Mouse (Mus musculus): ENCODE results near the gene Atxn7l1. TPM values are rescaled to one million over a fixed set of nuclear protein-coding genes. Genes with fewer than 3 reads are reported as not detected.

The Atxn7l1 gene
- total and polyA plus RNA-seq, 2 experiments from 2014 or later: 15.8 to 24.9 TPM

- Histone ChIP-seq H3K9ac (replicated peaks; ENCODE audit: low read length) (no peak overlapping the region), H3K4me2 (ENCODE audit: low read depth, low read length) (no peak overlapping the region), H3K27ac (no peak overlapping the region), H3K27me3 (ENCODE audit: insufficient read depth, low read length) (no peaks in the 10 kb centered on the region), H3K9me3 (ENCODE audit: low read length) (no peaks in the 10 kb centered on the region), H3K4me3 (ENCODE audit: low read length) (no peak overlapping the region), H3K4me1 (ENCODE audit: insufficient read depth, low read length) (peaks cover 13% of the 10 kb centered on the region), H3K36me3 (ENCODE audit: insufficient read depth, low read length) (no peaks in the 10 kb centered on the region)
- WGBS: 77% methylated on average over 9 of the region's 9 CpGs
- ATAC-seq (no peak), DNase-seq (ENCODE audit: low spot score) (no peak)
- no peak for TF ChIP-seq CTCF (IDR thresholded peaks at IDR 0.05; ENCODE audit: low read depth)
These were observed 25.4 kb downstream of the Atxn7l1 start for GRCm38 (mm10) chr12:33172926-33173325.

GRCm38 (mm10) chr12:33173720-33174141 is 26.2 kb downstream of the Atxn7l1 start:
- H3K4me2 ChIP-seq (ENCODE audit: low read depth, low read length): no peak overlapping the region
- WGBS: 89% methylated on average over 8 of the region's 8 CpGs
- H3K27ac ChIP-seq: no peak overlapping the region
- no peak for DNase-seq (ENCODE audit: low spot score)
- H3K36me3 ChIP-seq (ENCODE audit: insufficient read depth, low read length): no peaks in the 10 kb centered on the region
- ATAC-seq: no peak
- no peaks in the 10 kb centered on the region for H3K27me3 ChIP-seq (ENCODE audit: insufficient read depth, low read length)
- no peak overlapping the region for H3K9ac ChIP-seq (replicated peaks; ENCODE audit: low read length)
- no peak for TF ChIP-seq CTCF (IDR thresholded peaks at IDR 0.05; ENCODE audit: low read depth)
- peaks cover 13% of the 10 kb centered on the region for H3K4me1 ChIP-seq (ENCODE audit: insufficient read depth, low read length)
- no peak overlapping the region for H3K4me3 ChIP-seq (ENCODE audit: low read length)
- H3K9me3 ChIP-seq (ENCODE audit: low read length): no peaks in the 10 kb centered on the region

GRCm38 (mm10) chr12:33174171-33174570 is 26.7 kb downstream of the Atxn7l1 start:
- H3K36me3 ChIP-seq (ENCODE audit: insufficient read depth, low read length): no peaks in the 10 kb centered on the region
- H3K4me2 ChIP-seq (ENCODE audit: low read depth, low read length): no peak overlapping the region
- peaks cover 13% of the 10 kb centered on the region for H3K4me1 ChIP-seq (ENCODE audit: insufficient read depth, low read length)
- no peak overlapping the region for H3K4me3 ChIP-seq (ENCODE audit: low read length)
- 80% methylated on average over 7 of the region's 7 CpGs for WGBS
- H3K27me3 ChIP-seq (ENCODE audit: insufficient read depth, low read length): no peaks in the 10 kb centered on the region
- no peak for TF ChIP-seq CTCF (IDR thresholded peaks at IDR 0.05; ENCODE audit: low read depth)
- H3K9me3 ChIP-seq (ENCODE audit: low read length): no peaks in the 10 kb centered on the region
- DNase-seq (ENCODE audit: low spot score) (no peak), ATAC-seq (no peak)
- no peak overlapping the region for H3K27ac ChIP-seq
- H3K9ac ChIP-seq (replicated peaks; ENCODE audit: low read length): no peak overlapping the region

GRCm38 (mm10) chr12:33174675-33175357 is 27.3 kb downstream of the Atxn7l1 start:
- no peaks in the 10 kb centered on the region for H3K27me3 ChIP-seq (ENCODE audit: insufficient read depth, low read length)
- no peak overlapping the region for H3K4me3 ChIP-seq (ENCODE audit: low read length)
- no peak for DNase-seq (ENCODE audit: low spot score)
- no peak overlapping the region for H3K4me2 ChIP-seq (ENCODE audit: low read depth, low read length)
- TF ChIP-seq CTCF (IDR thresholded peaks at IDR 0.05; ENCODE audit: low read depth): no peak
- H3K4me1 ChIP-seq (ENCODE audit: insufficient read depth, low read length): peaks cover 13% of the 10 kb centered on the region
- no peak for ATAC-seq
- H3K9me3 ChIP-seq (ENCODE audit: low read length): no peaks in the 10 kb centered on the region
- 63% methylated on average over 10 of the region's 10 CpGs for WGBS
- H3K9ac ChIP-seq (replicated peaks; ENCODE audit: low read length): no peak overlapping the region
- H3K36me3 ChIP-seq (ENCODE audit: insufficient read depth, low read length): no peaks in the 10 kb centered on the region
- H3K27ac ChIP-seq: no peak overlapping the region

GRCm38 (mm10) chr12:33175621-33176554 is 28.4 kb downstream of the Atxn7l1 start:
- peak overlapping the region; percentile 10; the same call in 1 of the 2 replicates for H3K9ac ChIP-seq (replicated peaks; ENCODE audit: low read length)
- H3K36me3 ChIP-seq (ENCODE audit: insufficient read depth, low read length): no peaks in the 10 kb centered on the region
- DNase-seq (ENCODE audit: low spot score) (peak; percentile 42), ATAC-seq (0 out of 2 replicates have a peak, but pooled peaks have one; percentile 50)
- H3K27me3 ChIP-seq (ENCODE audit: insufficient read depth, low read length): no peaks in the 10 kb centered on the region
- H3K4me1 ChIP-seq (ENCODE audit: insufficient read depth, low read length): peaks cover 13% of the 10 kb centered on the region
- peak overlapping the region; percentile 15; the same call in 1 of the 2 replicates for H3K4me3 ChIP-seq (ENCODE audit: low read length)
- no peaks in the 10 kb centered on the region for H3K9me3 ChIP-seq (ENCODE audit: low read length)
- H3K27ac ChIP-seq: no peak overlapping the region
- WGBS: 9% methylated on average over 25 of the region's 25 CpGs
- peak overlapping the region; percentile 56 for H3K4me2 ChIP-seq (ENCODE audit: low read depth, low read length)
- TF ChIP-seq CTCF (IDR thresholded peaks at IDR 0.05; ENCODE audit: low read depth): no peak

- H3K9ac ChIP-seq (replicated peaks; ENCODE audit: low read length): peak overlapping the region; percentile 10; the same call in 1 of the 2 replicates
- TF ChIP-seq CTCF (IDR thresholded peaks at IDR 0.05; ENCODE audit: low read depth): no peak
- H3K4me2 ChIP-seq (ENCODE audit: low read depth, low read length): peak overlapping the region; percentile 56
- H3K4me3 ChIP-seq (ENCODE audit: low read length): no peak overlapping the region
- H3K36me3 ChIP-seq (ENCODE audit: insufficient read depth, low read length): no peaks in the 10 kb centered on the region
- H3K4me1 ChIP-seq (ENCODE audit: insufficient read depth, low read length): peaks cover 13% of the 10 kb centered on the region
- no peak overlapping the region for H3K27ac ChIP-seq
- H3K27me3 ChIP-seq (ENCODE audit: insufficient read depth, low read length): no peaks in the 10 kb centered on the region
- no peak for ATAC-seq
- no peaks in the 10 kb centered on the region for H3K9me3 ChIP-seq (ENCODE audit: low read length)
- DNase-seq (ENCODE audit: low spot score): peak; percentile 34
- 29% methylated on average over 5 of the region's 5 CpGs for WGBS
These were observed 29.0 kb downstream of the Atxn7l1 start for GRCm38 (mm10) chr12:33176555-33176900.
